Mouse (Mus musculus) heart, embryonic 14.5 days (tissue): ENCODE results near the gene Tmem229b. TPM values are rescaled to one million over a fixed set of nuclear protein-coding genes. Genes with fewer than 3 reads are reported as not detected.

Experiments used
- ATAC-seq: fragments of 200-750 bp; cut with Nextera tagmentation; 2 replicates; pipeline ENCODE4 v1.8.0; 2017; ENCODE audit warnings: low read depth, moderate TSS enrichment; ENCODE audit not compliant: insufficient number of reproducible peaks, insufficient read depth, low FRiP score
- H3K27ac ChIP-seq, 2 experiments: fragments of 200-500 bp in 1 of 2; fragments of 300-500 bp in 1 of 2; sonication (generic) in 1 of 2; replicated peaks in 1 of 2; 2 replicates each; pipeline ENCODE4 v1.5.1; 2012 to 2014; ENCODE audit warnings: low read depth in 2 of 2, low read length in 2 of 2, control low read depth in 1 of 2, mild to moderate bottlenecking in 1 of 2, mixed read lengths in 1 of 2; ENCODE audit not compliant: control insufficient read depth in 1 of 2, insufficient read depth in 1 of 2
- H3K27me3 ChIP-seq: fragments of 300-500 bp; sonication (generic); 2 replicates; pipeline ENCODE4 v1.6.1; 2014; ENCODE audit warnings: mild to moderate bottlenecking, low read length, control low read depth; ENCODE audit not compliant: control insufficient read depth, insufficient read depth
- H3K36me3 ChIP-seq: fragments of 300-500 bp; sonication (generic); 2 replicates; pipeline ENCODE4 v1.6.1; 2014; ENCODE audit warnings: mild to moderate bottlenecking, control low read depth, low read length, mixed read lengths; ENCODE audit not compliant: control insufficient read depth, insufficient read depth
- H3K4me1 ChIP-seq, 2 experiments: fragments of 200-500 bp in 1 of 2; fragments of 300-500 bp in 1 of 2; sonication (generic) in 1 of 2; 2 replicates each; pipeline ENCODE4 v1.6.1; 2012 to 2014; ENCODE audit warnings: low read length in 2 of 2, control low read depth in 1 of 2, mixed read lengths in 1 of 2; ENCODE audit not compliant: control insufficient read depth in 2 of 2, insufficient read depth in 2 of 2
- H3K4me2 ChIP-seq: fragments of 300-500 bp; sonication (generic); 2 replicates; pipeline ENCODE4 v1.6.1; 2014; ENCODE audit warnings: mild to moderate bottlenecking, low read length
- H3K4me3 ChIP-seq, 2 experiments: fragments of 200-500 bp in 1 of 2; fragments of 300-500 bp in 1 of 2; sonication (generic) in 1 of 2; 2 replicates each; pipeline ENCODE4 v1.5.1; 2012 to 2014; ENCODE audit warnings: low read length in 2 of 2, mild to moderate bottlenecking in 2 of 2, control low read depth in 1 of 2, low read depth in 1 of 2, moderate library complexity in 1 of 2; ENCODE audit not compliant: control insufficient read depth in 1 of 2, insufficient read depth in 1 of 2
- H3K9ac ChIP-seq: fragments of 300-500 bp; sonication (generic); 2 replicates; pipeline ENCODE4 v1.6.1; 2014; ENCODE audit warnings: mild to moderate bottlenecking, low read length
- H3K9me3 ChIP-seq: fragments of 300-500 bp; sonication (generic); 2 replicates; pipeline ENCODE4 v1.6.1; 2016; ENCODE audit warnings: low read length, control low read depth; ENCODE audit not compliant: control insufficient read depth
- WGBS: fragments of 180-500 bp; shearing (Covaris S2); extraction: QIAGEN DNeasy Blood & Tissue Kit; methylation state at CpG from one replicate; pipeline ENCODE4 v1.1.7; 2014; 5-methylcytosine and 5-hydroxymethylcytosine counted together
- polyA plus RNA-seq: library from polyadenylated mRNA; unstranded; fragments of >200 nt; fragmentation: Nextera tagmentation; extraction: Ambion mirVana; gene quantifications from 2 replicates; pipeline ENCODE4 v1.2.1, GENCODE M21; 2014

Gene Tmem229b
- polyA plus RNA-seq, 1 experiment from 2014 or later = 2.2 TPM

- no peaks in the 10 kb centered on the region for H3K36me3 ChIP-seq
- no peaks in the 10 kb centered on the region for H3K9me3 ChIP-seq
- WGBS = 54% methylated on average over 9 of the region's 9 CpGs
- H3K4me1 ChIP-seq = peaks cover 5 to 8% of the 10 kb centered on the region in 2 experiments; a peak in 3 of 4 replicates
- no peak overlapping the region for H3K4me2 ChIP-seq
- no peak for ATAC-seq
- no peak overlapping the region for H3K27ac ChIP-seq
- H3K4me3 ChIP-seq = no peak overlapping the region
- H3K27me3 ChIP-seq = 0 out of 2 replicates have a peak, but pooled peaks cover 8% of the 10 kb centered on the region
- no peak overlapping the region for H3K9ac ChIP-seq
Observed at GRCm38 (mm10) chr12:78987581-78988081, 19.8 kb downstream of the Tmem229b start.

- H3K9ac ChIP-seq = no peak overlapping the region
- H3K27ac ChIP-seq = no peak overlapping the region
- no peaks in the 10 kb centered on the region for H3K9me3 ChIP-seq
- WGBS = 15% methylated on average over 3 of the region's 3 CpGs
- no peaks in the 10 kb centered on the region for H3K27me3 ChIP-seq
- ATAC-seq = no peak
- H3K4me1 ChIP-seq = peaks cover 5 to 8% of the 10 kb centered on the region in 2 experiments; a peak in 3 of 4 replicates
- H3K4me3 ChIP-seq = no peak overlapping the region
- no peaks in the 10 kb centered on the region for H3K36me3 ChIP-seq
- H3K4me2 ChIP-seq = no peak overlapping the region
Observed at GRCm38 (mm10) chr12:78984035-78984432, 23.4 kb downstream of the Tmem229b start.

- 42% methylated on average over 9 of the region's 9 CpGs for WGBS
- no peaks in the 10 kb centered on the region for H3K9me3 ChIP-seq
- H3K4me3 ChIP-seq = no peak overlapping the region
- H3K27ac ChIP-seq = no peak overlapping the region
- H3K4me2 ChIP-seq = no peak overlapping the region
- no peak for ATAC-seq
- peaks cover 5 to 8% of the 10 kb centered on the region in 2 experiments; a peak in 3 of 4 replicates for H3K4me1 ChIP-seq
- H3K27me3 ChIP-seq = no peaks in the 10 kb centered on the region
- no peaks in the 10 kb centered on the region for H3K36me3 ChIP-seq
- H3K9ac ChIP-seq = no peak overlapping the region
Observed at GRCm38 (mm10) chr12:78983296-78984034, 24.0 kb downstream of the Tmem229b start.

GRCm38 (mm10) chr12:78981938-78982825 is 25.2 kb downstream of the Tmem229b start:
- H3K9me3 ChIP-seq = no peaks in the 10 kb centered on the region
- no peaks in the 10 kb centered on the region for H3K27me3 ChIP-seq
- no peak for ATAC-seq
- H3K9ac ChIP-seq = no peak overlapping the region
- H3K4me3 ChIP-seq = no peak overlapping the region
- H3K4me2 ChIP-seq = no peak overlapping the region
- 65% methylated on average over 9 of the region's 9 CpGs for WGBS
- no peaks in the 10 kb centered on the region for H3K36me3 ChIP-seq
- H3K4me1 ChIP-seq = peaks cover 5 to 12% of the 10 kb centered on the region in 2 experiments; a peak in 3 of 4 replicates
- H3K27ac ChIP-seq = no peak overlapping the region

- no peaks in the 10 kb centered on the region for H3K36me3 ChIP-seq
- H3K4me1 ChIP-seq = peaks cover 5 to 12% of the 10 kb centered on the region in 2 experiments; a peak in 3 of 4 replicates
- no peaks in the 10 kb centered on the region for H3K27me3 ChIP-seq
- H3K27ac ChIP-seq = no peak overlapping the region
- no peak overlapping the region for H3K4me2 ChIP-seq
- H3K9me3 ChIP-seq = no peaks in the 10 kb centered on the region
- 63% methylated on average over 2 of the region's 2 CpGs for WGBS
- ATAC-seq = no peak
- H3K4me3 ChIP-seq = no peak overlapping the region
- no peak overlapping the region for H3K9ac ChIP-seq
Observed at GRCm38 (mm10) chr12:78981131-78981530, 26.3 kb downstream of the Tmem229b start.

GRCm38 (mm10) chr12:78980683-78981091 is 26.7 kb downstream of the Tmem229b start:
- Histone ChIP-seq H3K4me3 (no peak overlapping the region), H3K9me3 (no peaks in the 10 kb centered on the region), H3K36me3 (no peaks in the 10 kb centered on the region), H3K4me2 (no peak overlapping the region), H3K4me1 (peaks cover 5 to 12% of the 10 kb centered on the region in 2 experiments; a peak in 3 of 4 replicates), H3K27ac (no peak overlapping the region), H3K27me3 (no peaks in the 10 kb centered on the region), H3K9ac (no peak overlapping the region)
- 58% methylated on average over 5 of the region's 5 CpGs for WGBS
- no peak for ATAC-seq

GRCm38 (mm10) chr12:78977552-78977951 is 29.9 kb downstream of the Tmem229b start:
- Histone ChIP-seq H3K9ac (no peak overlapping the region), H3K36me3 (no peaks in the 10 kb centered on the region), H3K4me2 (no peak overlapping the region), H3K4me3 (no peak overlapping the region), H3K27ac (no peak overlapping the region), H3K27me3 (no peaks in the 10 kb centered on the region), H3K4me1 (peaks cover 0 to 4% of the 10 kb centered on the region in 2 experiments; a peak in 1 of 4 replicates), H3K9me3 (no peaks in the 10 kb centered on the region)
- WGBS = 26% methylated on average over 4 of the region's 4 CpGs
- no peak for ATAC-seq
